Mouse (Mus musculus) gastrocnemius, adult 2 months (tissue): ENCODE results near the gene Sf3b6. TPM values are rescaled to one million over a fixed set of nuclear protein-coding genes. Genes with fewer than 3 reads are reported as not detected.

Experiments
- DNase-seq: peaks from one replicate; pipeline ENCODE4 v3.0.0; 2022
- H3K27ac ChIP-seq: fragments of 200-600 bp; 2 replicates; pipeline ENCODE4 v1.8.1; 2022; ENCODE audit warnings: mild to moderate bottlenecking
- H3K4me3 ChIP-seq: fragments of 200-600 bp; 2 replicates; pipeline ENCODE4 v1.8.1; 2022; ENCODE audit warnings: mild to moderate bottlenecking, moderate library complexity
- CTCF ChIP-seq: fragments of 200-600 bp; IDR thresholded peaks from 2 replicates; pipeline ENCODE4 v1.8.1; 2022; ENCODE audit warnings: antibody characterized with exemption, mild to moderate bottlenecking, moderate library complexity
- intact Hi-C: fragments of 180-260 bp; cut with DNase I; formaldehyde crosslinking; loops from one replicate; pipeline ENCODE4 v1.15.1; 2025
- total RNA-seq, 2 experiments: library from RNA; stranded (reverse); gene quantifications; 2 replicates each; pipeline ENCODE4 v1.2.3; 2021

The Sf3b6 gene
- total RNA-seq, 2 experiments from 2014 or later: 24.0 to 37.0 TPM

GRCm38 (mm10) chr12:4875623-4876022 lies 58.3 kb downstream of the Sf3b6 start:
- Histone ChIP-seq H3K27ac (no peak overlapping the region), H3K4me3 (no peak overlapping the region)
- DNase-seq: no peak
- TF ChIP-seq CTCF: no peak
- intact Hi-C loops: loop anchor here (5.0 kb wide), 1 partner anchor 42 kb away; the partner anchor contains the start of gene Atad2b

Other genes with a start within 250 kb of the Sf3b6 start
- gene Itsn2, start 224.9 kb upstream of the Sf3b6 start, total RNA-seq: 10 to 100 TPM; 22.8 to 27.0 TPM
- not detected for gene Gm3625, start 224.6 kb upstream of the Sf3b6 start, total RNA-seq
- under 1 TPM; 0.17 to 0.18 TPM for gene Fam228a, start 79.1 kb upstream of the Sf3b6 start, total RNA-seq
- gene Pfn4, start 48.5 kb upstream of the Sf3b6 start, total RNA-seq: 1 to 10 TPM; 1.0 to 2.1 TPM
- gene Fam228b, start 48.3 kb upstream of the Sf3b6 start, total RNA-seq: 10 to 100 TPM in 1 of 2 experiments, 1 to 10 TPM in 1; 7.3 to 12.0 TPM
- gene Fkbp1b, start 24.0 kb downstream of the Sf3b6 start, total RNA-seq: under 1 TPM; 0.64 to 0.84 TPM
- gene Wdcp, start 25.8 kb downstream of the Sf3b6 start, total RNA-seq: 1 to 10 TPM; 5.5 to 7.6 TPM
- gene Mfsd2b, start 56.8 kb downstream of the Sf3b6 start, total RNA-seq: under 1 TPM; 0.33 to 0.46 TPM
- 100 to 1,000 TPM; 128 to 133 TPM for gene Ubxn2a, start 90.2 kb downstream of the Sf3b6 start, total RNA-seq
- 10 to 100 TPM; 15.0 to 16.6 TPM for gene Atad2b, start 99.8 kb downstream of the Sf3b6 start, total RNA-seq